Comparison of ENCODE assay signal across 9 mouse cellular contexts in the genomic region with DNA sequence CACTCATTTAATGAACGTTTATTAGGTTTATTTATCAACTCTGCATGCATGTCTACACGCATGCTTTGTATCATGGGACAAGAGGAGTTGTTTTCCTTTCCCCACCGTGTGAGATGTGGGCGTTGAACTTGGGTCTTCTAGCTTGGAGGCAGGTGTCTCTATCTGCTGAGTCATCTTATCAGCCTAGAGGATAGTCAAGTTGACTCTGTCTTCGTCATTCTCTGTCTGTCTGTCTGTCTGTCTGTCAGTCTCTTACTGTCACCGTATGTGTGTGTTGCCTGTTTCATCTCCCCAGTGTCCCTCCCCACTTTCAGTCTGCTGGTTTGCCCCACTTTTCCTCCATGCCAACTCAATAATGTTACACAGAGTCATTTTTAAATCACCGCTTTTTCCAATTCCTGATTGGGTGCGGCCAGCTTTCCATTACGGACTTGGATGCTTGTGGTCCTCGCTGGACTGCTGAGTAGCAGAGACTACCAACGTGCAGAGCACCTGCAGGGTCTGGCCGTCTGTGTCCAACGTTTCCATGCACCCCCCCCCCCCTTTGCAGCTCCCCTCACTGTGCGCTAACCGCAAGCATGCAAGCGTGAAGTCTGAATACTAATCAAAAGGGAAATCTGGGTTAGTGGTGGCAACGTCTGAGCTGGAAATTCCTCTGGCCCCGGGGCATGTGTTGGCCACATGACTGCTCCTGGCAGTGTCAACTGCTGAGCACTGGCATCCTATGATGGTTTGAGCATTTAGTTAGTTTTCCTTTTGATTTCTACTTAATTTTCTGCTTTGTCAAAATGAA.
DNase-seq lines count a peak whose midpoint lies in the region; ATAC-seq lines count a peak whose summit lies in the region.
"Had no signal": no experiment of that assay in that cellular context is flagged by ENCODE, and none has a peak within 500 bp of the region (broad histone marks: within the 10 kb centered on the region; RNA-seq: fewer than 3 reads in every experiment).

No protein-coding gene starts in this region.

- no peak overlapping the region for H3K9ac ChIP-seq in neural tube, embryonic 15.5 days (replicated peaks)
- no peak overlapping the region for H3K9ac ChIP-seq in embryonic facial prominence, embryonic 14.5 days (ENCODE audit: low read depth, low read length)

- H3K4me1 ChIP-seq in neural tube, embryonic 15.5 days: no peaks in the 10 kb centered on the region
- peaks cover 7% of the 10 kb centered on the region for H3K4me1 ChIP-seq in embryonic facial prominence, embryonic 14.5 days (ENCODE audit: control insufficient read depth, insufficient read depth, low read length)

- H3K4me2 ChIP-seq in neural tube, embryonic 15.5 days: no peak overlapping the region
- H3K4me2 ChIP-seq in embryonic facial prominence, embryonic 14.5 days (ENCODE audit: low read depth, low read length): no peak overlapping the region

- H3K27me3 ChIP-seq in neural tube, embryonic 15.5 days (replicated peaks): no peaks in the 10 kb centered on the region
- no peaks in the 10 kb centered on the region for H3K27me3 ChIP-seq in embryonic facial prominence, embryonic 14.5 days (replicated peaks; ENCODE audit: control insufficient read depth, insufficient read depth, low read length)

- ATAC-seq in neural tube, embryonic 15.5 days (ENCODE audit: low FRiP score): peak; percentile 21; the same call in 1 of the 2 replicates
- ATAC-seq in embryonic facial prominence, embryonic 14.5 days (ENCODE audit: low read depth): peak; percentile 70

- WGBS in neural tube, embryonic 15.5 days: 74% methylated on average over 18 of the region's 18 CpGs
- 72% methylated on average over 18 of the region's 18 CpGs for whole genome bisulfite sequencing in embryonic facial prominence, embryonic 14.5 days

- DNase-seq in gastrocnemius, postnatal 25 days: peak; percentile 6
- DNase-seq in gastrocnemius, postnatal 4 days (ENCODE audit: low spot score in 2 of 2): no peak
- DNase-seq in neural tube, embryonic 10.5 days (ENCODE audit: extremely low spot score, low spot score): no peak
- DNase-seq in embryonic facial prominence, embryonic 14.5 days (ENCODE audit: low spot score): peak; percentile 72
- peak; percentile 24 for DNase-seq in retina, postnatal 7 days (ENCODE audit: low read depth, low spot score)
- no peak for DNase-seq in thymus, adult 18-20 months
- DNase-seq in spleen, postnatal 36 days (ENCODE audit: low spot score in 2 of 2): no peak
- DNase-seq: liver had no signal

- H3K4me3 ChIP-seq in neural tube, embryonic 15.5 days (replicated peaks): no peak overlapping the region
- H3K4me3 ChIP-seq in embryonic facial prominence, embryonic 14.5 days (ENCODE audit: low read depth, low read length): no peak overlapping the region

- no peaks in the 10 kb centered on the region for H3K36me3 ChIP-seq in neural tube, embryonic 15.5 days
- no peaks in the 10 kb centered on the region for H3K36me3 ChIP-seq in embryonic facial prominence, embryonic 14.5 days (ENCODE audit: control insufficient read depth, insufficient read depth, low read length)

- no peak overlapping the region for H3K27ac ChIP-seq in neural tube, embryonic 15.5 days (replicated peaks)
- no peak overlapping the region; the same call in 1 of the 2 replicates for H3K27ac ChIP-seq in embryonic facial prominence, embryonic 14.5 days (replicated peaks; ENCODE audit: low read depth, low read length)

- H3K9me3 ChIP-seq in neural tube, embryonic 15.5 days (replicated peaks): peaks cover 4% of the 10 kb centered on the region; the same call in 1 of the 2 replicates
- H3K9me3 ChIP-seq in embryonic facial prominence, embryonic 14.5 days (ENCODE audit: control insufficient read depth, low read length): no peaks in the 10 kb centered on the region

Comparison
In these comparisons a context has a peak if more than half of its experiments do, and no peak if none do; other contexts are left out.
1. DNase-seq: peak in gastrocnemius, postnatal 25 days (single experiment), embryonic facial prominence, embryonic 14.5 days (single experiment) and retina, postnatal 7 days (single experiment); none in gastrocnemius, postnatal 4 days (0 of 2), neural tube, embryonic 10.5 days (single experiment), thymus, adult 18-20 months (0 of 2) and spleen, postnatal 36 days (0 of 2).